Mouse (Mus musculus): ENCODE data around the gene Gsto1. TPM values are rescaled to one million over a fixed set of nuclear protein-coding genes. Genes with fewer than 3 reads are reported as not detected.

The Gsto1 gene
- total RNA-seq, 2 experiments from 2014 or later, result 26.1 to 62.5 TPM

DNA sequence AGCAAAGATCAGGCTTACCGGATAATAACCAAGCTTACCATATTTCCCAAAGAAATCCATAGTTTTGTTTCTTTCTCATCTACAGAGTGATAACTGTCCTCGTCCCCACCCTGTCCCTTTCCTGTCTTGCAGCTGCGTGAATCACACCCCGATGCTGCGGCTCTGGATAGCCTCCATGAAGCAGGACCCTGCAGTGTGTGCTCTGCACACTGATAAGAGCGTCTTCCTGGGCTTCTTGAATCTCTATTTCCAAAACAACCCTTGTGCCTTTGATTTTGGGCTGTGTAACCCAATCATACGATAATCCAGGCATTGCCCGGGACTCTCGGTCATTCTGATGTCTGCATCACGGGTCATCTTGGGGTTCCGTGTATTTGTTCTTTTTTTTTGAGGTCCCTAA lies 31.1 kb downstream of the Gsto1 start:
- ATAC-seq (replicated peaks; ENCODE audit: low FRiP score, poor library complexity, severe bottlenecking), result no peak

DNA sequence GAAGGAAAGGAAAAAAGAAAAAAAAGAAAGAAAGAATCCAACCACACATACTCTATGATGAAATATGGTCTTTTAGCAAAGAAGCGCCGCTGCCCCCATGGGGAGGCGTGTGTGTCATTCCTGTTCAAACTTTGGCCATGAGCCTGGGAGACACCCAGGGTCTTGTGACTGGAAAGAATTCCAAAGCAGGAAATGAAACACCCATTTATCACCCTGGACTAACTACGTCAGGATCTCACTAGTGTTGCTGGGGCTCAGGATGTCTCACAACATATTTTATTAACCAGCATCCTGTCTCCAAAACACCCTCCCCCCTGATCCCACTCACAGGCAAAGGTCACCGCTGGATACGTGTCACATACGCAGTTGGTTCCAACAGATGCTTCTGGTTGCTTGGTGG lies 31.8 kb downstream of the Gsto1 start:
- no peak for ATAC-seq (replicated peaks; ENCODE audit: low FRiP score, poor library complexity, severe bottlenecking)

DNA sequence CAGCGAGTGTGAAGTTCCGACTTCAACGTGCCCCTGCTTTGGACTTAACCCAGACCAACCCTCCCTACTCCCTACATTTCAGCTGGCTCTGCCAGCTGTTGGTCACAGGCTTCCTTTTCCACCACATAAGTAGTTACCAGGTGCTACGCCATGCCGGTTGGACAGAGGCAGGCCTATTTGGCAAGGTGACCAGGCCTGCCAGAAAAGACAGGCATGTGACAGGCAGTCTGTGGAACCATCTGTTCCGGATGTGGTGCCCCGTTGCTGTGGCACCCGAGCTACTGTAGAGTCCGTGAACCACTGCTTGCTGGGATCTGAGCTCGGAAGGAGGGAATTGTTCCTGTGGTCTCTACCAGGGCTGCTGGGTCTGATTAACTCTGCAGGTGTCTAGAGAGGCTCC lies 32.6 kb downstream of the Gsto1 start:
- no peak for ATAC-seq (replicated peaks; ENCODE audit: low FRiP score, poor library complexity, severe bottlenecking)

DNA sequence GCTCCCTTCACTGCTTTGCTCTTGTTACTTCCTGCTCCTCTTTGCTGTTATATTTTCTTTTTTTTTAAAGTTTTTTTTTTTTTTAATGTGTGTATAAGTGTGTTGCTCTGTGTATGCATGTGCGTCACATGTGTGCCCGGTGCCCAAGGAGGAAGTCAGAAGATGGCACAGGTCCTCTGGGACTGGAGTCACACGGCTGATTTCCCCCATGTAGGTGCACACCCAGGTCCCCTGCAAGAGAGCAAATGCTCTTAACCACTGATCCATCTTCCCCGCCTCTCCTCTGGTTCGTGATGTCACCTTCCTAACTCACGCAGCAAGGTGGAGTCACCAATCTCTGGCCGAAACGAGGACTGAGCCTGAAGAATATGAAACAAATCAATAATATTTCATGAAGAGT lies 33.3 kb downstream of the Gsto1 start:
- no peak for ATAC-seq (replicated peaks; ENCODE audit: low FRiP score, poor library complexity, severe bottlenecking)

DNA sequence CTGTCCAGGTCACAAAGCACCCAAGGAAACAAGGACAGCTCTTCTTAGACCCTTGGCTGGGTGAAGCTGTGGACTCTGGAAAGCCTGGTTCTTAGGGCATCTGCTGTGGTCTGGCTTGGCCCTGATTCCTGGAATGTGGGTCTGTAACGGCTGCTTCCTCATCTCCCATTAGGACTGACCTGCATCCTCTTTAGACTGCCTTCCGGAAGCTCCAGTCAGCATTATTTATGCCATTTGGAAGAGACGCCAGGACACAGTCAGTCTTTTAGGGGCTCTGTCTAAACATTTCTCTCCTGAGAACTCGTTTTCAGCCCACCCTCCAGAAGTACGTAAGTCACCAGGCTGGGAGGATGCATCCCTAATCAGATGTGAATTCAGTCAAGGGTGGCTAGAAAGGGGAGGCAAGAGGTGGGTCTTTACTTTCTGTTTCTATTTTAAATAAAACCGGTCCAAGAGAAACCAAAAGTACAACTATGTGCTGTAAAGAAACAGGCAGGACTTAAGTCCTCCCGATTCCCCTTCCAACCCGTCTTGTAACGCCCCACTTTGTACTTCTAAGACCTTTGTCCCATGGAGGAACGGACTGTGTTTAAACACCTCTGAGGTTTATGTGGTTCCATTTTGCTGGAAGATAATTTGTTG lies 35.8 kb downstream of the Gsto1 start:
- ATAC-seq (replicated peaks; ENCODE audit: low FRiP score, poor library complexity, severe bottlenecking), result no peak

DNA sequence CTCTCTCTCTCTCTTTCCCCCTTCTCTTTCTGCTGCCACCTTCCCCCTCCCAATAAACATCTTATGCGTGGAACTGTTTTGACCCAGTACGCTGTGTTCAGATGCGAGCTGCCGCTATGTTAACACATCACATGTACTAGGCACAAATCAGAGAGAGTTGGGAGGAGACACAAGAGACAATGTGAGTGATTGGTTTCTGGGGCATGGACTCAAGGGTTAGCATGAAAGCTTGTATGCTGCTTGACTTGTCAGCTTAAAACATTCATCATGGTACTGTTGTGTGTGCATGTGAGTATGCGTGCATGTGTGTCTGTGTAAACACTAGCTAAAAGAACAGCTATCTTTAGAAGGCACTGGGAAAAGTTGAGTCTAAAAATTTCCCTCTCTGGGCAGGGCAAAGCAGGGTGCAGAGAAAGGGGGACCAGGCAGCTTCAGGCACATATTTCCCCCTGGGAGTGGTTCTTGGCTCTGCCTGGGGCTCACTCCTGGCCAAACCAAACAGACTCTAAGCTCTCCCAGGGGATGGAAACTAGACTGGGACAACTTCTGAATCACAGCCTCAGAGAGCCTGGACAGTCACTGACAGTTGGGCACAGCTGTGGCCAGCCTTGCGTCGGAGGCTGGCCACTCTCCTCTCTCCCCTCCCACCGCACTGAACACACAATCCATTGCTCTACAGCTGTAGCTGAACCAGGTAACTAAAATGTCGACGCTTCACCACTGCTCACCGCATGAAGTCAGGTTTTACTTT lies 37.0 kb downstream of the Gsto1 start:
- no peak for ATAC-seq (replicated peaks; ENCODE audit: low FRiP score, poor library complexity, severe bottlenecking)

DNA sequence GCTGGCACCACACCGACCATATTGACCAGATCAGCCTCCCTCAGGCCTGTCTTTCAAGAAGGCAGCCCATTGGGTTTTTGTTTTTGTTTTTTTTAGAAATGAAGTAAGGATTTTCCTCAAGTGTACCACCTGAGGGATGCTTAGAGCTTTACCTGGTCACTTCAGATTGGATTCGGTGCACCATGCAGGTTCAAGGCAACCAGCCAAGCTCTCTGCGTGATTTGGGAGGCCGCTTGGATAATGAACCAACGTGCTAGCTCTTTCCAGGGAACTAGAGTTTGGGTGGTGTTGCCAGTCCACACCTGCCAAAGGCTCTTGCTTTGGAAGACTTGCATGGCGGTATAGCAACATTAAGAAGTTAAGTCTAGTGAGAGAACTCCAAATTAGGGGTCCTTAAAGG lies 38.3 kb downstream of the Gsto1 start:
- no peak for ATAC-seq (replicated peaks; ENCODE audit: low FRiP score, poor library complexity, severe bottlenecking)

DNA sequence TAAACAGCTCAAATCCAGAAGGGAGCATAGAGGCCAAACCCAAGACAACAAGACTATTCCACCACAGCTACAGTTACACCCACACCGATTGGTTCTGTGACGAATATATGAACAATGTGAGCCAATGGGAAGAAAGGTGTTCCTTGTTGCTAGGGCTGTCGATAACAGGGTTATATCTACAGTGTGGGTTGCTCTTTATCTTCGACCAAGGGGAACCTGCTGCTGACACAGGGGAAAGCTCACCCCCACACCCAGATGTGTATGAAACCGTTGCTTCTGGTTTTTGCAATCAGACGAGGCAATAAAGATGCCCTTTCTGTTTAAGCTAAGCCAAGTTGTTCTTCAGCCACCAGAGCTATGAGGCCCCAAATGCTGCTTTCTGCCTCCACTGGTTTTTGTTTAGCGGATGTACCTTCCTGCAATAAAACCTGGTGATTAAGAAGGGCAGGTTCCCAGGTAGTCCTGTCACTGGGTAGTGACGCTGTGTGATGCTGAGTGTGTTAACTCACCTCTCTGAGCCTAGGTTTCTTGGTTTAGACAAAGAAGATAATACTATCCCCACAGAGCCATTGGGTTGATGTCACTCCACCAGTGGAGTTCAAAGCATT lies 43.8 kb downstream of the Gsto1 start:
- 0 out of 2 replicates have a peak, but pooled peaks have one; percentile 5 for ATAC-seq (replicated peaks; ENCODE audit: low FRiP score, poor library complexity, severe bottlenecking)

DNA sequence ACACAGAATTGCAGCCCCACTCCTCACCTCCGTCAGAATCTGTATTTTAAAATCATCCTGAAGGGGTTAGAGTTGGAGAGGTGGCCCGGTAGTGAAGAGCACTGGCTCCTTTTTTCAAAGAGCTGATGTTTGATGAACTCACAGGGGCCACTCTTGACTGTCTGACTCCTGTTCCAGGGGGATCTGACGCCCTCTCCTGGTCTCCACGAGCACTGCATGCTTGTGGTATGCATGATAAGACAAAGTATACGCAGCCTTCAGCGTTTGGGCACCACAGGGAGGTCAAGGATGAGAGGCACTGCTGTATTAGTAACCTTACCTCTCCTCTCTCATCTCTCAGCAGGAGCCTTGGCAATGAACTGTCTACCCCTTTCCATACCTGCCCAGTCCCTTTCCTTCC lies 45.2 kb downstream of the Gsto1 start:
- ATAC-seq (replicated peaks; ENCODE audit: low FRiP score, poor library complexity, severe bottlenecking), result no peak

DNA sequence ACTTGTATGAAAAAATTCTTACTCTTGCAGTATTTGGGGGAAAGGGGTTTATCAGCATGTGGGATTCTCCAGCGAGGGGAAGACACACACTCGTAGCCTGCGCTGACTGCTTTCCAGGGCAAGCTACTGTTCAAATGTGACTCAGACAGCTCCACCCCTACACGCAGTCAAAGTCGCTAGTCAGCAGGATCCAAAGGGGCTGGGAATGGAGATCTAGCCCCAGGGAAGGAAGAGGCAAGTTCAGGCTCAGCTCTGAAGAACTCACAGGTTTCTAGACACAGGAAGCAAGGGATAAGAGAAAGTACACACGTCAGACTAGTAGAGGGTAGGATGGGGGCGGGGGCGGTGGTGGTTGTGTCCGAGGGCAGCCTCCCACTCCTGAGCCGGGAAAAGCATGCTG lies 45.8 kb downstream of the Gsto1 start:
- no peak for ATAC-seq (replicated peaks; ENCODE audit: low FRiP score, poor library complexity, severe bottlenecking)

DNA sequence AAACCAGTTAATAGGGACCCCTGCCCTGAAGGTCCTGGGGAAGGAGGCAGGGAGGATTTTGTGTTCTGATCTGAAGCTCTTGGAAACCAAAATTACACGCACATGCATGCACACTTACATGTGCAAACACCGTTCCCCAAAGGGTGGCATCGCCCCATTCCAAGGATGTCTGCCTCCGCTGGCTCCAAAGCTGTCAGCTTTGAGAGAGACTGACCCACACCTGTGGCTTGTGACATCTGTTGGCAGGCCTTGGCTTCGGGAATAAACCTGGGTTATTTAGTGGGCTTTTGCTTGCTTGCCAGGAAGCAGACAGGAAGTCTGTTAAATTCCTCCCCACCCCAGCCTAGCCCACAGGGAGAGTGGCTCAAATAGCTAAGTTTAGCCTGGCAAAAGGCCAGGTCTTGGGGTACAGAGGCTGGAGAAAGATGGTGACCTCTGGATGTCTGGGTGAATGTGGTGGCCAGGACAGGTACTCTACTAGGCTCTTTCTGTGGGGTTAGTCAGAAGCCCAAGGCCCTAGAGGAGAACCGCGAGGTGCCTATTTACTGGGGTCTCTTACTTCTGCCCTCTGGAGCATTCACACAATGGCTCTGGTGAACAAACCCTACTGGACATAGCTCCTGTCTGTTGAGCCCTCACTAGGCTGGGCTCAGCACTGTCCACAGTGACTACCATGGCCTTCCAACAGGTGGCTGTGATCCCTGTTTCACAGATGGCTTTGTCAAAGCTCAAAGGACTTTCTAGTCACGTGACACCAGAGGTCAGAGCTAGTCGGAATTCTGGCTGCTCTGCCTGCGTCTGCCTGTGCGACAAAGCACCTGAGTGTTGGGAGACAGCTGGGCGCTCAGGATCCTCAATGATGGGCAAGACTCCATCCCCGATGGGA lies 47.8 kb downstream of the Gsto1 start:
- no peak for ATAC-seq (replicated peaks; ENCODE audit: low FRiP score, poor library complexity, severe bottlenecking)

DNA sequence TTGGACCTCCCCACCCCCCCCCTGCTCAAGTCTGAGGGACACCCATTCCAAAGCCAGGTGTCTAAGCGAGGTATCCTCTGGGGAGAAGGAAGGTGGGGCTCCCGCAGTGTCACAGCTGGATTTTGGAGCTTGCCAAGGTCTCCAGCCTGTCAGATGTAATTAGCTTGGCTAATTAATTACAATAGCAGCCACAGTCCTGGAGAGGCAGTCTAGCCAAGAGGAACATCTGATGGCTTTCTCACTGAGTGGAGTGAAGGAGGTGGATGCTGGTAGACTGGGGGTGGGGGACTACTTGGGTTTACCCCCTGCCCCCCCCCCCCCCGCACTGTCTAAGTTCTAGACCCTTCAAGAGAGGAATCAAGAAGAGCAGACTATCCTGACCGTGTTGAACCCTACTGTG lies 48.9 kb downstream of the Gsto1 start:
- no peak for ATAC-seq (replicated peaks; ENCODE audit: low FRiP score, poor library complexity, severe bottlenecking)

DNA sequence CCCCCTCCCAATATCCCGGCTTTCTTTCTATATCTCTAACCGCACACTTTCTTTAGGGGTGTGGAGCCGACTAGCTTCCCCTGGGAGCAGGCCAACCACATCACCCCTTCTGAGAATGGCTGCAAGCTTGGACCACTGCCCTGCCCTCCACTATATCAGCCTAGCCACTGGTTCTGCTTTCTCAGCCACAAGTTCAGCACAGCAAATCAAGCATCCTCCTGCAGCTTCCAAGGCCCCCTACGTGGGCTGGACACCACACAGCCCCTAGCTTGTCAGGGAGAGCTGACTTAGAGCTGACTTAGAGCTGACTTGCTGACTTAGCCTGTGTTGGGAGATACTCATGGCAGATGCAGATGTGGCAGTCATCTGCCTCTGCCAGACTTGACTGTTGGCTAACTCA lies 50.3 kb downstream of the Gsto1 start:
- ATAC-seq (replicated peaks; ENCODE audit: low FRiP score, poor library complexity, severe bottlenecking), result no peak

DNA sequence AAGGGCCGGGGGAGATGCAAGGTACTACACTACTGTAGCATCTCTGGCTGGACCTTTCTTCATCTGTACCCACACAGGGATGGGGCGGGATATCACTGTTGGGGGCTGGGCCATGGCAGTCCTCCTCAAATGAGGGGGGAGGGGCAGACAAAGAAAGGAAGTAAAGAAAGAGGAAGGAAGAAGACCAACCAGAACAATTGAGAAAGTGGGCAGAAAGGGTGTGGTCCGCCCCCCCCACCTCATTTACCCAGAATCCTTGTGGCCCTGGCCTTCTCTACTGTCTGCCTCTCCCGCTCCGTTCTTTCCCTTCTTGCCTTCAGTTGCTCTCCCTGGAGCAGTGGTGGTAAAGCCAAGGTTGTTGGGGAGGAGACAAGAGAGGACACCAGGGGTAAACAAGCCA lies 50.8 kb downstream of the Gsto1 start:
- no peak for ATAC-seq (replicated peaks; ENCODE audit: low FRiP score, poor library complexity, severe bottlenecking)

DNA sequence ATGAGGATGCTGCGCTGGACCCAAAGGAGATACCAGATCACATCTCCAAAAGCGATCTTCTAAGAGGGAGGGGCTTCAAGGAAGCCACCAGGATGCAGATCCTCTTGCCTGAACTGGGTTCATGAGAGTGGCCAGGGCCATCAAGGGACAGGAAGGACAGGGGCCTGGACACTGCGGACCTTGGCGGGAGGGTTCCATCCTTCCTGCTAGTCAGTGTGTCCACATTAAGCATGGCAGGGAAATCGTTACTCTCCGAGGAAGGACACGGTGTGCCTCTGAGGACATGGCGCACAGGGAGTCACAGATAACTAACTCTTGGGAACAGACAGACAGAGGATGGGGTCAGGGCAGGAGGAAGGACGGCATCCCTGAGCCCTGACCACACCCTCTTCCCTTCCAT lies 52.8 kb downstream of the Gsto1 start:
- ATAC-seq (replicated peaks; ENCODE audit: low FRiP score, poor library complexity, severe bottlenecking), result no peak

DNA sequence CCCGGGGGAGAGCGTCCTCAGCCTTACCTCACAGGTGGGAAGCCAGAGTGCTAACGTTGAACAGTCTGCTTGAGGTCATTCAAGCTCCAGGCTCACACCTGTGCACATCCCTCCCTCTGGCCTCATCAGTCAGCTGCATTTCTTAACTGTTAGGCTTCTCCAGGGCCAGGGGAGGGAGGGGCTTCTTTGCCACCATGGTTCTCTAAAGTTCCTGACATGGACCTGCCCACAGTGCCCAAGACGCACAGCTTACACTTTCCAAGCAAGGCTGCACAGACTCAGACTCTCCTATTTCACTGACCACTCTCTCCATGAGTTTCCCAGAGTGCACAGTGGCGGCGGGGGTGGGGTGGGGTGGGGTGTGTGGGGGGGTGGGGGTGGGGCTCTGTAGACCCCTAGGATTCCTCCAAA lies 54.2 kb downstream of the Gsto1 start:
- no peak for ATAC-seq (replicated peaks; ENCODE audit: low FRiP score, poor library complexity, severe bottlenecking)

DNA sequence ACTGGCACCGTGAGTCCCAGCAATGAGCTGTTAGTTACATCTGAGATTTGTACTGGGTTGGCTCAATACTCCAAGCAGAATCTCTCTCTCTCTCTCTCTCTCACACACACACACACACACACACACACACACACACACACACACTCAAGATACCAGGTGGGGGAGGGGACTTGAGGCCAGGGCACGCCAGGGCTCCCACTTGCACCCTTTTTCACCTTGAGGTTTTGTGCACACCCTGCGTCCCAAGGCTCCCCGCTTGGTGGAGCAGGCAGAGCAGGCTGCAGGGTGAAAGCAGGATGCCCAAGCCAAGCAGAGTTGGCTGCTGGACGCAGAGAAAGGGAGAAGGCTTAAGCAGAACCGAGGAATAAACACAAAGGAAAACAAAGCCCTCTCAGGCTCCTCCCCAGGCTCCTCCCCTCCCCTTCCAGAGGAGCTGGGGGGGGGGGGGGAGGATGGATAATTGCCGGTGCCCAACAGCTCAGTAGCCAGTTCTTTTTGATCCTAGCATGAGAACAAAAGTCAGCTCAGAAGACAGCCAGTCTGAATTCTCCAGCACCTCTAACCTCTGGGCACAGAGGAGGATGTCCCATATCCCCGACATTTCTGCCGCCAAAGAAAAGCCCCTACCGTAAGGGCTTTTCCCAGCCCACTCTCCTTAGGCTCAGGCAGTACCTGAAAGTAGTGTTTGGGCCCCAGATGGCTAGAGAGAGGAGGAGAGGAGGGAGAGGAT lies 54.8 kb downstream of the Gsto1 start:
- 0 out of 2 replicates have a peak, but pooled peaks have one; percentile 16 for ATAC-seq (replicated peaks; ENCODE audit: low FRiP score, poor library complexity, severe bottlenecking)

DNA sequence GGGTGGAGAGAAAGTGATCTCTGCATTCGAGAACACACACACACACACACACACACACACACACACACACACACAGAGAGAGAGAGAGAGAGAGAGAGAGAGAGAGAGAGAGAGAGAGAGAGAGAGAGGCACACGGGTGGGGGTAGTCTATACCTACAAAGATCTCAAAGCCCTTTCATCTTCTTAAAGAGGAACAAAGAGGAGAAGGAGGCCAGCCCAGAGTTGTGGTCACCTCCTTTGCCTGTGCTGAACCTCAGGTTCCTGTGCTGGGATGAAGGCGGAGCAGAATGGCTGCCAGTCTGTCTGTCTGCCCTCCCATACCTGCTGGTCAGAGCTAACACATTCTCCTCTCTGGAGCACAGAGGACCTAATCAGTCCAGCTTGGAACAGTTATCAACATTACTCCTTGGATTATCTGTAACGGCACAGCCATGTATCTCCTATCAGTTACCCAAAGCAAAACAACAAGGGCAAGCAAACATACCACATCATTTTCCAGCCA lies 55.4 kb downstream of the Gsto1 start:
- no peak for ATAC-seq (replicated peaks; ENCODE audit: low FRiP score, poor library complexity, severe bottlenecking)

DNA sequence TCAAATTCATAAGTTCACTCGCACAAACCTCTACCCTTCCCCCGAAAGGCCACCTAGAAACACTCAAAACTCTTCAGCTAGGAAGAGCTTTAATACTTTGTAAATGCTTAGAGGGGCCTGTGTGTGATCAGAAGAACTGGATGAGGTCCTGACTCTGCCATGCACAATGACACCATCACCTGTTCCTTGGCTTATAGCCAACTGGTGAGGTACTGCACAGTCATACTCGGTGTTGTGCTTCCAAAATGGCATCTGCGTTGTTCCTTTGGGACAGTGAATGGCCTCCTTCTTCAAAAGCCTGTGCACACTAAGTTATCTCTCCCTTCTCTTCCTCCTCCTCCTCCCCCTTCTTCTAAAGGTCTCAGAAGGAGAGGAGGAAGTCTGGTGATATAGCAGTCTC lies 56.0 kb downstream of the Gsto1 start:
- ATAC-seq (replicated peaks; ENCODE audit: low FRiP score, poor library complexity, severe bottlenecking), result no peak

Measured in erythroid progenitor cell, adult 5-6 weeks (primary cell).